Mouse (Mus musculus) forebrain, postnatal 0 days (tissue): ENCODE results near the gene Frmd4a. TPM values are rescaled to one million over a fixed set of nuclear protein-coding genes. Genes with fewer than 3 reads are reported as not detected.
A peak's percentile ranks its signal among the peaks of the same experiment; 100 is the strongest.
"Not testable (repeated sequence)": the region's sequence is repeated elsewhere in the genome, so short reads cannot be mapped to it uniquely, and the experiment has no call there.

ENCODE experiments used
- ATAC-seq: fragments of 200-750 bp; cut with Nextera tagmentation; 2 replicates; pipeline ENCODE4 v1.8.0; 2017; ENCODE audit warnings: mild to moderate bottlenecking, moderate library complexity
- DNase-seq: peaks from one replicate; pipeline ENCODE4 v3.0.0-alpha.2; 2015
- H3K27ac ChIP-seq: fragments of 300-500 bp; sonication (generic); 2 replicates; pipeline ENCODE4 v1.5.1; 2014; ENCODE audit warnings: low read depth, mild to moderate bottlenecking, antibody characterized with exemption, low read length, moderate library complexity, mixed read lengths
- H3K27me3 ChIP-seq: fragments of 300-500 bp; sonication (generic); 2 replicates; pipeline ENCODE4 v1.6.1; 2014; ENCODE audit warnings: mild to moderate bottlenecking, low read length, mixed read lengths; ENCODE audit not compliant: insufficient read depth
- H3K36me3 ChIP-seq: fragments of 300-500 bp; sonication (generic); 2 replicates; pipeline ENCODE4 v1.6.1; 2014; ENCODE audit warnings: mild to moderate bottlenecking, moderate library complexity; ENCODE audit not compliant: insufficient read depth
- H3K4me1 ChIP-seq: fragments of 300-500 bp; sonication (generic); 2 replicates; pipeline ENCODE4 v1.6.1; 2014; ENCODE audit warnings: antibody characterized with exemption; ENCODE audit not compliant: insufficient read depth
- H3K4me2 ChIP-seq: fragments of 300-500 bp; sonication (generic); 2 replicates; pipeline ENCODE4 v1.6.1; 2014; ENCODE audit warnings: low read depth, mild to moderate bottlenecking, moderate library complexity
- H3K4me3 ChIP-seq: fragments of 300-500 bp; sonication (generic); 2 replicates; pipeline ENCODE4 v1.5.1; 2014; ENCODE audit warnings: low read depth, low read length, mixed read lengths
- H3K9ac ChIP-seq: fragments of 300-500 bp; sonication (generic); 2 replicates; pipeline ENCODE4 v1.6.1; 2014; ENCODE audit warnings: mild to moderate bottlenecking
- H3K9me3 ChIP-seq: fragments of 300-500 bp; sonication (generic); 2 replicates; pipeline ENCODE4 v1.6.1; 2016; ENCODE audit warnings: low read length
- CTCF ChIP-seq: sonication (generic); IDR thresholded peaks from 2 replicates; pipeline ENCODE4 v1.5.1; 2016; ENCODE audit warnings: antibody characterized with exemption, control low read depth, low read depth
- WGBS: fragments of 180-500 bp; shearing (Covaris S2); extraction: QIAGEN DNeasy Blood & Tissue Kit; methylation state at CpG from one replicate; pipeline ENCODE4 v1.1.7; 2014; 5-methylcytosine and 5-hydroxymethylcytosine counted together
- polyA plus RNA-seq: library from polyadenylated mRNA; unstranded; fragments of >200 nt; fragmentation: Nextera tagmentation; extraction: Ambion mirVana; gene quantifications from 2 replicates; pipeline ENCODE4 v1.2.1, GENCODE M21; 2015
- total RNA-seq: library from RNA; depleted of rRNA; stranded (reverse); fragments of >200 nt; gene quantifications from 2 replicates; pipeline ENCODE4 v1.2.3, GENCODE M21; 2014

Gene Frmd4a
- total and polyA plus RNA-seq, 2 experiments from 2014 or later, result 43.8 to 74.5 TPM

GRCm38 (mm10) chr2:4608253-4608652 lies 590.7 kb downstream of the Frmd4a start:
- 50% methylated on average over 3 of the region's 3 CpGs for WGBS
- Histone ChIP-seq H3K27me3 (no peaks in the 10 kb centered on the region), H3K36me3 (peaks cover 84% of the 10 kb centered on the region), H3K4me3 (no peak overlapping the region), H3K9me3 (no peaks in the 10 kb centered on the region), H3K9ac (no peak overlapping the region), H3K4me1 (no peaks in the 10 kb centered on the region), H3K4me2 (no peak overlapping the region), H3K27ac (no peak overlapping the region)
- DNase-seq, result no peak
- ATAC-seq, result peak; percentile 45
- no peak for TF ChIP-seq CTCF

GRCm38 (mm10) chr2:4609433-4609832 lies 591.9 kb downstream of the Frmd4a start:
- no peak overlapping the region for H3K9ac ChIP-seq
- no peak overlapping the region for H3K27ac ChIP-seq
- no peaks in the 10 kb centered on the region for H3K4me1 ChIP-seq
- peaks cover 78% of the 10 kb centered on the region for H3K36me3 ChIP-seq
- H3K27me3 ChIP-seq, result no peaks in the 10 kb centered on the region
- no peaks in the 10 kb centered on the region for H3K9me3 ChIP-seq
- TF ChIP-seq CTCF, result no peak
- no peak for ATAC-seq
- no peak overlapping the region for H3K4me3 ChIP-seq
- WGBS, result 81% methylated on average over 10 of the region's 10 CpGs
- DNase-seq, result no peak
- H3K4me2 ChIP-seq, result no peak overlapping the region

GRCm38 (mm10) chr2:4611295-4611694 lies 593.8 kb downstream of the Frmd4a start:
- Histone ChIP-seq H3K36me3 (peaks cover 62% of the 10 kb centered on the region), H3K4me2 (no peak overlapping the region)
- no peak for TF ChIP-seq CTCF

GRCm38 (mm10) chr2:4611704-4612103 lies 594.2 kb downstream of the Frmd4a start:
- no peak overlapping the region for H3K27ac ChIP-seq
- 77% methylated on average over 10 of the region's 10 CpGs for WGBS

More at GRCm38 (mm10) chr2:4611295-4611694, 593.8 kb downstream of the Frmd4a start:
- ATAC-seq, result no peak
- H3K9me3 ChIP-seq, result no peaks in the 10 kb centered on the region
- H3K4me1 ChIP-seq, result no peaks in the 10 kb centered on the region
- no peak overlapping the region for H3K9ac ChIP-seq
- no peak for DNase-seq
- H3K4me3 ChIP-seq, result no peak overlapping the region
- 84% methylated on average over 6 of the region's 6 CpGs for WGBS
- H3K27me3 ChIP-seq, result no peaks in the 10 kb centered on the region
- H3K27ac ChIP-seq, result no peak overlapping the region

GRCm38 (mm10) chr2:4614276-4614929 lies 596.9 kb downstream of the Frmd4a start:
- H3K4me1 ChIP-seq, H3K27ac ChIP-seq, H3K9me3 ChIP-seq, H3K9ac ChIP-seq, DNase-seq, H3K27me3 ChIP-seq, H3K4me2 ChIP-seq, H3K4me3 ChIP-seq: not testable (repeated sequence)
- peaks cover 39% of the 10 kb centered on the region for H3K36me3 ChIP-seq
- WGBS, result 28% methylated on average over 6 of the region's 6 CpGs
- ATAC-seq, result peak; percentile 50

More at GRCm38 (mm10) chr2:4611704-4612103, 594.2 kb downstream of the Frmd4a start:
- no peaks in the 10 kb centered on the region for H3K4me1 ChIP-seq
- no peaks in the 10 kb centered on the region for H3K27me3 ChIP-seq
- no peaks in the 10 kb centered on the region for H3K9me3 ChIP-seq
- H3K4me2 ChIP-seq, result no peak overlapping the region
- no peak for TF ChIP-seq CTCF
- no peak overlapping the region for H3K9ac ChIP-seq
- no peak overlapping the region for H3K4me3 ChIP-seq
- no peak for ATAC-seq
- H3K36me3 ChIP-seq, result peaks cover 58% of the 10 kb centered on the region
- no peak for DNase-seq

- DNase-seq (no peak), ATAC-seq (no peak)
- Histone ChIP-seq H3K4me3 (no peak overlapping the region), H3K27me3 (no peaks in the 10 kb centered on the region), H3K27ac (no peak overlapping the region), H3K4me1 (no peaks in the 10 kb centered on the region), H3K9ac (no peak overlapping the region), H3K36me3 (peaks cover 34% of the 10 kb centered on the region), H3K9me3 (no peaks in the 10 kb centered on the region), H3K4me2 (no peak overlapping the region)
- TF ChIP-seq CTCF, result no peak
- WGBS, result 87% methylated on average over 2 of the region's 2 CpGs
Observed at GRCm38 (mm10) chr2:4615014-4615546, 597.6 kb downstream of the Frmd4a start.

- ATAC-seq, result no peak
- WGBS, result 87% methylated on average over 4 of the region's 4 CpGs
Observed at GRCm38 (mm10) chr2:4616995-4617394, 599.5 kb downstream of the Frmd4a start.

GRCm38 (mm10) chr2:4619126-4619525 lies 601.6 kb downstream of the Frmd4a start:
- H3K9ac ChIP-seq, result not testable (repeated sequence)

More at GRCm38 (mm10) chr2:4616995-4617394, 599.5 kb downstream of the Frmd4a start:
- peaks cover 17% of the 10 kb centered on the region for H3K36me3 ChIP-seq
- H3K4me1 ChIP-seq, result no peaks in the 10 kb centered on the region
- H3K9me3 ChIP-seq, result no peaks in the 10 kb centered on the region
- DNase-seq, result no peak
- H3K9ac ChIP-seq, result no peak overlapping the region
- no peaks in the 10 kb centered on the region for H3K27me3 ChIP-seq
- TF ChIP-seq CTCF, result no peak
- H3K4me2 ChIP-seq, result no peak overlapping the region
- H3K4me3 ChIP-seq, result no peak overlapping the region
- H3K27ac ChIP-seq, result no peak overlapping the region

More at GRCm38 (mm10) chr2:4619126-4619525, 601.6 kb downstream of the Frmd4a start:
- H3K36me3 ChIP-seq, result peaks cover 14% of the 10 kb centered on the region; the same call in 1 of the 2 replicates
- DNase-seq, H3K4me3 ChIP-seq, H3K4me2 ChIP-seq, ATAC-seq, H3K4me1 ChIP-seq, H3K9me3 ChIP-seq, H3K27me3 ChIP-seq, H3K27ac ChIP-seq: not testable (repeated sequence)
